Mouse (Mus musculus) kidney, postnatal 0 days (tissue): ENCODE results near the gene Ppie. TPM values are rescaled to one million over a fixed set of nuclear protein-coding genes. Genes with fewer than 3 reads are reported as not detected.
"Not testable (repeated sequence)": the region's sequence is repeated elsewhere in the genome, so short reads cannot be mapped to it uniquely, and the experiment has no call there.

Source experiments
- ATAC-seq: fragments of 200-750 bp; cut with Nextera tagmentation; replicated peaks from 2 replicates; pipeline ENCODE4 v1.8.0; 2017; ENCODE audit warnings: low read depth, moderate number of reproducible peaks, moderate TSS enrichment, moderate library complexity; ENCODE audit not compliant: low FRiP score
- DNase-seq: peaks from one replicate; pipeline ENCODE4 v3.0.0-alpha.2; 2016; ENCODE audit warnings: low spot score
- H3K27ac ChIP-seq: fragments of 300-500 bp; sonication (generic); 2 replicates; pipeline ENCODE4 v1.5.1; 2014; ENCODE audit warnings: mild to moderate bottlenecking
- H3K27me3 ChIP-seq: fragments of 300-500 bp; sonication (generic); 2 replicates; pipeline ENCODE4 v1.6.1; 2014; ENCODE audit warnings: low read length, mixed read lengths; ENCODE audit not compliant: insufficient read depth
- H3K36me3 ChIP-seq: fragments of 300-500 bp; sonication (generic); 2 replicates; pipeline ENCODE4 v1.6.1; 2014; ENCODE audit warnings: low read length, mixed read lengths; ENCODE audit not compliant: insufficient read depth
- H3K4me1 ChIP-seq: fragments of 300-500 bp; sonication (generic); replicated peaks from 2 replicates; pipeline ENCODE4 v1.6.1; 2014; ENCODE audit warnings: antibody characterized with exemption, low read length, mixed read lengths; ENCODE audit not compliant: insufficient read depth
- H3K4me2 ChIP-seq: fragments of 300-500 bp; sonication (generic); 2 replicates; pipeline ENCODE4 v1.6.1; 2014; ENCODE audit warnings: mild to moderate bottlenecking, low read length, moderate library complexity, mixed read lengths
- H3K4me3 ChIP-seq: fragments of 300-500 bp; sonication (generic); replicated peaks from 2 replicates; pipeline ENCODE4 v1.5.1; 2014; ENCODE audit warnings: low read depth, low read length
- H3K9ac ChIP-seq: fragments of 300-500 bp; sonication (generic); 2 replicates; pipeline ENCODE4 v1.6.1; 2014; ENCODE audit warnings: low read depth, low read length
- H3K9me3 ChIP-seq: fragments of 300-500 bp; sonication (generic); replicated peaks from 2 replicates; pipeline ENCODE4 v1.6.1; 2016; ENCODE audit warnings: low read length, inconsistent platforms, mixed read lengths
- CTCF ChIP-seq: IDR thresholded peaks from 2 replicates; pipeline ENCODE4 v1.5.1; 2016; ENCODE audit warnings: antibody characterized with exemption, low read depth, mild to moderate bottlenecking, moderate library complexity
- WGBS: fragments of 180-500 bp; shearing (Covaris S2); extraction: QIAGEN DNeasy Blood & Tissue Kit; methylation state at CpG from one replicate; pipeline ENCODE4 v1.1.7; 2014; 5-methylcytosine and 5-hydroxymethylcytosine counted together
- polyA plus RNA-seq: library from polyadenylated mRNA; unstranded; fragments of >200 nt; fragmentation: Nextera tagmentation; extraction: Ambion mirVana; gene quantifications from 2 replicates; pipeline ENCODE4 v1.2.1, GENCODE M21; 2015

Gene Ppie
- polyA plus RNA-seq, 1 experiment from 2014 or later, result 76.9 TPM

DNA sequence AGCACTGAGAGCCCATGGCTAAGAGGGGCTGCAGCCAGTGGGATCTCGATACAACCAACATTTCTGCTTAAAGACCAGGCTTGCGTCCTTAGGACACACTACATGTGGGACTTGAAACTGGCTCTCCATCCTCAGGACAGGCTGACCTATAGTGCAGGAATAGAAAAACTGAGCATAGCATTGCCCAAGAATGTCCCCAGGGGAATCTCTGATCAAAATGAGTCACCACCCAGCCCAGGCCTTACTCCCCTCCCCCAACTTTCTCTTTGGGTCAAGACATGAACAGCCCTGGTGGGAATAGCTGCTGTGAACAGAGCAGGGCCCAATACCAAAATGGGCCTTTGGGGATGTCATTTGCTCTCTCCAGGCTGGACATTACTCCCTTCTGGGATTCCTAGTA lies 32.9 kb downstream of the Ppie start:
- Histone ChIP-seq H3K9me3 (no peaks in the 10 kb centered on the region), H3K9ac (no peak overlapping the region), H3K27ac (no peak overlapping the region), H3K4me1 (no peaks in the 10 kb centered on the region), H3K4me2 (no peak overlapping the region), H3K36me3 (no peaks in the 10 kb centered on the region), H3K27me3 (peaks cover 21% of the 10 kb centered on the region), H3K4me3 (no peak overlapping the region)
- DNase-seq, result no peak
- no peak for TF ChIP-seq CTCF
- WGBS, result 89% methylated on average over 2 of the region's 2 CpGs
- ATAC-seq, result no peak

DNA sequence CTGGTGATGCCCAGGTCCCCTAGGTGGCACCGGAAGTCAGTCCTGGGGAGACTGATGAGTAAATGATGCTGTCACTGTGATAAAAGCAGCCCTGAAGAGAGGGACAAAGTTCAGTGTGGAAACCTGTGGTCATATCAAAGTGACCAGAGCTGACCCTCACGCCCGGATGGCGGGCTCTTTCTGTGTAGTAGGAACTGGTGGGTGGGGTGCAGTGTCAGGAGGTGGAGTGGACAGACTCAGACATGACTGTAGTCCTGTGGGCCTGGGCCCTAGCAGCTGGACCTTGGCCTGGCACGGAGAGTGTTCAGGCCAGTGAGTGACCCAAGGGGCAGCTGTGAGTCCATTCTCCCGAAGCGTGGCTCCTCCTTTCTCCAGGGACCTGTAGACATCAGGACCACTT lies 33.8 kb downstream of the Ppie start:
- WGBS, result 87% methylated on average over 7 of the region's 7 CpGs

DNA sequence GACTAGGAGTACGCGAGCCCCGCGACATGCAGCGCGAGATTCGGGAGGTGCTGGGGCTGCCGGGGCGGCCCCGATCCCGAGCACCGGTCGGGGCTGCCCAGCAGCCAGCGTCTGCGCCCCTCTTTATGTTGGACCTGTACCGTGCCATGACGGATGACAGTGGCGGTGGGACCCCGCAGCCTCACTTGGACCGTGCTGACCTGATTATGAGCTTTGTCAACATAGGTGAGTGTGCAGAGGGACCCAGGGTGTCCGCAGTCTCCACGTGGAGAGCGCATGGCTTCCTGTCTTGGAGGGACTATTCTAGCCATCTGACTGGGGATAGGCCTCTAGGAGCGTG lies 34.3 kb downstream of the Ppie start:
- peak overlapping the region; percentile 18 for H3K4me3 ChIP-seq
- H3K27ac ChIP-seq, result no peak overlapping the region
- no peak overlapping the region for H3K9ac ChIP-seq
- 0 out of 2 replicates have a peak, but pooled peaks have one; percentile 15 for ATAC-seq
- no peaks in the 10 kb centered on the region for H3K36me3 ChIP-seq
- H3K9me3 ChIP-seq, result no peaks in the 10 kb centered on the region
- no peak for TF ChIP-seq CTCF
- 20% methylated on average over 24 of the region's 24 CpGs for WGBS
- peak overlapping the region; percentile 49 for H3K4me2 ChIP-seq
- no peak for DNase-seq
- H3K4me1 ChIP-seq, result no peaks in the 10 kb centered on the region
- peaks cover 21% of the 10 kb centered on the region for H3K27me3 ChIP-seq

More for the DNA sequence above, 33.8 kb downstream of the Ppie start:
- DNase-seq, H3K9me3 ChIP-seq, H3K4me2 ChIP-seq, H3K4me1 ChIP-seq, H3K36me3 ChIP-seq, H3K4me3 ChIP-seq, H3K9ac ChIP-seq, H3K27ac ChIP-seq, ATAC-seq: not testable (repeated sequence)
- H3K27me3 ChIP-seq, result peaks cover 21% of the 10 kb centered on the region

DNA sequence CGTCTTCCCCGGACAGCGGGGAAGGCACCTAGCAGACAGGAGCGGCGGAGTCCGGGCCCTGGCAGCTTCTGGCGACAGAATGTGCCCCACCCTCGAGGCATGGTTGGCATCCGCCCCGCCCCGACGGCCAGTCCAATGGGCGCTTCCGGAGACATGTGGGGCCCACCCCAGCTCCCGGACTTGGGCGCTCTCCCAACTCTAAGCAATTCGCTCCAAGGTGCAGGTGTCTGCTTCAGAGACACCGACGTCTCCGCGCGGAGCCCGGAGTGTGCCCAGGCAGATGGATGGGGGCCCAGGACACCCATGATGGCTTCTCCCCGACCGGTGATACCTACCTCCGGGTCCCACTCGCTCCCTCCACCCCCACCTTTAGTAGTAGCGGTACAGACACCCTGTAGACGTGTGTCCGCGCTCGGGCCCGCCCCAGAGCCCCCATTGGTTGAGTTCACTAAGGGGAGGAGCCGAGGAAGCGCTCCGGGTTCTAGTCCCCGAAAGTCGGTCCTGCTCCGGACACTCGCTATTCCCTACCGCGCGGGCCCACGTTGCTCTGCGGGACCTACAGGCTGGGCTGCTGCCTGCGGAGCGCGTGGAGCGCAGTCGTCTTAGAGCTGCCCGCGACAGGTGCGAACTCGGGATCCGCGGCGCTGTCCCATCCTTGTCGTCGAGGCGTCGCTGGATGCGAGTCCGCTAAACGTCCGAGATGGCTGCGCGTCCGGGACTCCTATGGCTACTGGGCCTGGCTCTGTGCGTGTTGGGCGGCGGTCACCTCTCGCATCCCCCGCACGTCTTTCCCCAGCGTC lies 34.9 kb downstream of the Ppie start, which contains the start of gene Bmp8b:
Bmp8b (plus strand) TSS at position 515 of the 800 bp plus-strand sequence.
- Histone ChIP-seq H3K4me3 (peak within 1 kb of the TSS; percentile 18), H3K4me2 (peak within 1 kb of the TSS; percentile 49), H3K4me1 (no peaks in the 10 kb centered on the region), H3K9me3 (no peaks in the 10 kb centered on the region), H3K27me3 (peaks cover 21% of the 10 kb centered on the region), H3K36me3 (no peaks in the 10 kb centered on the region), H3K27ac (no peak within 1 kb of the TSS), H3K9ac (no peak within 1 kb of the TSS)
- peak; percentile 55 for ATAC-seq
- DNase-seq, result no peak
- no peak for TF ChIP-seq CTCF
- WGBS, result 5% methylated on average over 72 of the region's 75 CpGs

DNA sequence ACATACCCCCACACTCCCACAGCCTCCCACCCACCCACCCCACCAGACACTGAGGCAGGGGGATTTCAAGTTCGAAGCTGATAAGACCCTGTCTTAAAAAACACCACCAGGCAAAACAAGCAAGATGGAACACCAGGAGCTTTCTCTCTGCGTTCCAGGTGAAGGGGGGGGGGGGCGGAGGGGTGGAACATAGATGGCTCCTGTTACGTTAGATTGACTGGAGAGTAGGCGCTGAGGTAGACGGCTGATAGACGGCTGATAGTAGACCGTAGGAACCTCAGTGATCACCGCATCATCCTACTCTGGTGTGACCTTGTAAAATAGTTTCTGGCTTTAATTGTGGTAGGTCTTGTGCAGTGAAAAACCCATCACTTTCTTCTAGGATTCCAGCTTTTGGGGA lies 45.9 kb downstream of the Ppie start:
- Histone ChIP-seq H3K27me3 (no peaks in the 10 kb centered on the region), H3K9ac (no peak overlapping the region), H3K9me3 (no peaks in the 10 kb centered on the region), H3K4me3 (no peak overlapping the region), H3K4me2 (no peak overlapping the region), H3K4me1 (no peaks in the 10 kb centered on the region), H3K27ac (no peak overlapping the region), H3K36me3 (no peaks in the 10 kb centered on the region)
- DNase-seq, result no peak
- no peak for ATAC-seq
- TF ChIP-seq CTCF, result no peak
- 61% methylated on average over 9 of the region's 9 CpGs for WGBS

DNA sequence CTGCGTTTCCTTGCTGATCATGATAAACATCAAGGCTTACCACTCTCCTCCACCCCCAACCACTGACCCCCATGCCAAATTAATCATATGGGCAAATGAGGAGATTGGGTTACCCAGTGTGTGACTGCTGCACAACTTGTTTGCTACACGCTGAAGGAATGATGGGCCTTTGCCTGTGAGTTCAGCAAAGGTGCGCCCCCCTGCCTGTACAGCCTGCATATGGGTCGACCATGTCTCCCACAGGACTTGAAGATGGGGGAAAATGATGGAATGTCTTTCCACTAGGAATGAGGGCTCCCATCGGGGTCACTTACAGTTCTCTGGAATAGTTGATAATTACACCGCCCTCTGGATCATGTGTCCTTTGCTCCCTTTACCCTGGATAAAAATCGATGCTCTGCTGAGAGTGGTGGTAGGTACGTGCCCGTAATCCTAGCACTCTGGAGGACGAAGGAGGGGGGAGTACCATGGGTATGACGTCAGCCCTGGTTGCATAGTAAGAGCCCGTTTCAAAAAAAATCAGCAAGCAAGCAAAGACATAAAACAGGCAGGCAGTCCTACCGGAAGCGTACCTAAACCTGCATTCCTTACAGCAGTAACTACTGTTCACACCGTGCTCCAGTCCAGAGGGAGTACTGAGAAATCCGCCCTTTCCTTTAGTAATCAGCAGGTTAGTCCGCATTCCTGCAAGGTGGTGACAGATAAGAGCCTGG lies 46.5 kb downstream of the Ppie start:
- ATAC-seq, result peak; percentile 80
- H3K36me3 ChIP-seq, result no peaks in the 10 kb centered on the region
- no peak for TF ChIP-seq CTCF
- no peaks in the 10 kb centered on the region for H3K4me1 ChIP-seq
- H3K27me3 ChIP-seq, result no peaks in the 10 kb centered on the region
- peak; percentile 35 for DNase-seq
- no peaks in the 10 kb centered on the region for H3K9me3 ChIP-seq
- H3K4me2 ChIP-seq, result peak overlapping the region; percentile 19; the same call in 1 of the 2 replicates
- H3K4me3 ChIP-seq, result no peak overlapping the region
- 0 out of 2 replicates have a peak overlapping the region, but pooled peaks have one; percentile 8 for H3K27ac ChIP-seq
- 40% methylated on average over 17 of the region's 17 CpGs for WGBS
- H3K9ac ChIP-seq, result no peak overlapping the region
